Mouse (Mus musculus): Measurements from ENCODE around the gene Cdc42ep2. TPM values are rescaled to one million over a fixed set of nuclear protein-coding genes. Genes with fewer than 3 reads are reported as not detected.

Gene Cdc42ep2
- polyA plus RNA-seq, 1 experiment from 2014 or later, result 15.5 TPM

Other genes starting within 250 kb of the Cdc42ep2 start
- gene Map3k11, start 236.1 kb downstream of the Cdc42ep2 start, polyA plus RNA-seq (2015; fragmentation: Nextera tagmentation; extraction: Ambion mirVana), result 42.6 and 43.2 TPM in 2 replicates
- gene Pcnx3, start 235.9 kb downstream of the Cdc42ep2 start, polyA plus RNA-seq (2015; fragmentation: Nextera tagmentation; extraction: Ambion mirVana), result 22.2 and 30.1 TPM in 2 replicates
- gene Kcnk7, start 220.4 kb downstream of the Cdc42ep2 start, polyA plus RNA-seq (2015; fragmentation: Nextera tagmentation; extraction: Ambion mirVana), result 0.15 and 0.38 TPM in 2 replicates
- gene Ehbp1l1, start 198.5 kb downstream of the Cdc42ep2 start, polyA plus RNA-seq (2015; fragmentation: Nextera tagmentation; extraction: Ambion mirVana), result 20.5 and 25.9 TPM in 2 replicates
- gene Fam89b, start 195.2 kb downstream of the Cdc42ep2 start, polyA plus RNA-seq (2015; fragmentation: Nextera tagmentation; extraction: Ambion mirVana), result 89.0 and 91.4 TPM in 2 replicates
- gene Ltbp3, start 183.9 kb downstream of the Cdc42ep2 start, polyA plus RNA-seq (2015; fragmentation: Nextera tagmentation; extraction: Ambion mirVana), result 18.5 and 18.8 TPM in 2 replicates
- 69.6 and 76.0 TPM in 2 replicates for gene Scyl1, start 153.4 kb downstream of the Cdc42ep2 start, polyA plus RNA-seq (2015; fragmentation: Nextera tagmentation; extraction: Ambion mirVana)
- gene Frmd8, start 49.5 kb downstream of the Cdc42ep2 start, polyA plus RNA-seq (2015; fragmentation: Nextera tagmentation; extraction: Ambion mirVana), result 40.2 and 43.1 TPM in 2 replicates
- gene Slc25a45, start 47.0 kb downstream of the Cdc42ep2 start, polyA plus RNA-seq (2015; fragmentation: Nextera tagmentation; extraction: Ambion mirVana), result 8.1 and 8.5 TPM in 2 replicates
- gene Tigd3, start 30.7 kb downstream of the Cdc42ep2 start, polyA plus RNA-seq (2015; fragmentation: Nextera tagmentation; extraction: Ambion mirVana), result 4.2 and 4.7 TPM in 2 replicates
- gene Dpf2, start 11.8 kb downstream of the Cdc42ep2 start, polyA plus RNA-seq (2015; fragmentation: Nextera tagmentation; extraction: Ambion mirVana), result 166 and 178 TPM in 2 replicates
- gene Pola2, start 39.4 kb upstream of the Cdc42ep2 start, polyA plus RNA-seq (2015; fragmentation: Nextera tagmentation; extraction: Ambion mirVana), result 75.3 and 83.2 TPM in 2 replicates
- not detected in 2 replicates for gene Slc22a20, start 61.3 kb upstream of the Cdc42ep2 start, polyA plus RNA-seq (2015; fragmentation: Nextera tagmentation; extraction: Ambion mirVana)
- gene Capn1, start 91.1 kb upstream of the Cdc42ep2 start, polyA plus RNA-seq (2015; fragmentation: Nextera tagmentation; extraction: Ambion mirVana), result 8.4 and 11.1 TPM in 2 replicates
- 35.6 and 38.5 TPM in 2 replicates for gene Syvn1, start 121.8 kb upstream of the Cdc42ep2 start, polyA plus RNA-seq (2015; fragmentation: Nextera tagmentation; extraction: Ambion mirVana)
- 77.9 and 81.6 TPM in 2 replicates for gene Mrpl49, start 133.0 kb upstream of the Cdc42ep2 start, polyA plus RNA-seq (2015; fragmentation: Nextera tagmentation; extraction: Ambion mirVana)
- gene Fau, start 133.0 kb upstream of the Cdc42ep2 start, polyA plus RNA-seq (2015; fragmentation: Nextera tagmentation; extraction: Ambion mirVana), result 741 and 838 TPM in 2 replicates
- 33.0 and 33.2 TPM in 2 replicates for gene Znhit2, start 136.4 kb upstream of the Cdc42ep2 start, polyA plus RNA-seq (2015; fragmentation: Nextera tagmentation; extraction: Ambion mirVana)
- 23.6 and 24.9 TPM in 2 replicates for gene Tm7sf2, start 143.6 kb upstream of the Cdc42ep2 start, polyA plus RNA-seq (2015; fragmentation: Nextera tagmentation; extraction: Ambion mirVana)
- gene Vps51, start 152.4 kb upstream of the Cdc42ep2 start, polyA plus RNA-seq (2015; fragmentation: Nextera tagmentation; extraction: Ambion mirVana), result 70.3 and 78.5 TPM in 2 replicates
- not detected in 2 replicates for gene Tmem262, start 155.2 kb upstream of the Cdc42ep2 start, polyA plus RNA-seq (2015; fragmentation: Nextera tagmentation; extraction: Ambion mirVana)
- 1.6 and 2.0 TPM in 2 replicates for gene Gm28374, start 157.4 kb upstream of the Cdc42ep2 start, polyA plus RNA-seq (2015; fragmentation: Nextera tagmentation; extraction: Ambion mirVana)
- 73.7 and 79.5 TPM in 2 replicates for gene Zfpl1, start 160.1 kb upstream of the Cdc42ep2 start, polyA plus RNA-seq (2015; fragmentation: Nextera tagmentation; extraction: Ambion mirVana)
- 44.8 and 45.8 TPM in 2 replicates for gene Cdca5, start 160.2 kb upstream of the Cdc42ep2 start, polyA plus RNA-seq (2015; fragmentation: Nextera tagmentation; extraction: Ambion mirVana)
- 0.34 and 0.55 TPM in 2 replicates for gene AC131692.1, start 169.6 kb upstream of the Cdc42ep2 start, polyA plus RNA-seq (2015; fragmentation: Nextera tagmentation; extraction: Ambion mirVana)
- 0.51 and 0.54 TPM in 2 replicates for gene Naaladl1, start 181.0 kb upstream of the Cdc42ep2 start, polyA plus RNA-seq (2015; fragmentation: Nextera tagmentation; extraction: Ambion mirVana)
- gene Sac3d1, start 193.8 kb upstream of the Cdc42ep2 start, polyA plus RNA-seq (2015; fragmentation: Nextera tagmentation; extraction: Ambion mirVana), result 44.0 and 47.2 TPM in 2 replicates
- gene Snx15, start 203.5 kb upstream of the Cdc42ep2 start, polyA plus RNA-seq (2015; fragmentation: Nextera tagmentation; extraction: Ambion mirVana), result 32.3 and 34.2 TPM in 2 replicates
- gene Batf2, start 216.2 kb upstream of the Cdc42ep2 start, polyA plus RNA-seq (2015; fragmentation: Nextera tagmentation; extraction: Ambion mirVana), result 0.52 and 0.54 TPM in 2 replicates
- gene Arl2, start 216.7 kb upstream of the Cdc42ep2 start, polyA plus RNA-seq (2015; fragmentation: Nextera tagmentation; extraction: Ambion mirVana), result 103 and 113 TPM in 2 replicates